Mouse (Mus musculus) gastrocnemius, postnatal 14 days (tissue): Measurements from ENCODE around the gene Pbx2. TPM values are rescaled to one million over a fixed set of nuclear protein-coding genes. Genes with fewer than 3 reads are reported as not detected.
"Not testable (repeated sequence)": the region's sequence is repeated elsewhere in the genome, so short reads cannot be mapped to it uniquely, and the experiment has no call there.

Experiments
- DNase-seq: peaks from one replicate; pipeline ENCODE4 v3.0.0; 2021; ENCODE audit warnings: mixed read lengths
- intact Hi-C: fragments of 180-260 bp; cut with DNase I; formaldehyde crosslinking; loops from one replicate; pipeline ENCODE4 v1.15.1; 2025; ENCODE audit warnings: low total_unique reads
- long read RNA-seq, 2 experiments: library from polyadenylated mRNA; stranded (forward); transcript quantifications; one replicate each; pipeline ENCODE4 v2.0.0; 2021
- total RNA-seq, 2 experiments: library from RNA; stranded (reverse); gene quantifications; 2 replicates each; pipeline ENCODE4 v1.2.3; 2021

The Pbx2 gene
- total RNA-seq: 10 to 100 TPM; 17.3 to 17.9 TPM
- long read RNA-seq, experiment 1, partial matches to known transcripts: 0 of 3 reads
- long read RNA-seq, experiment 1, other reads (novel, unspliced or antisense): 0 of 3 reads
- long read RNA-seq, experiment 2, partial matches to known transcripts: 0 of 7 reads
- long read RNA-seq, experiment 2, other reads (novel, unspliced or antisense): 2 of 7 reads

GRCm38 (mm10) chr17:34591029-34591993, at the start of gene Pbx2:
Pbx2 (plus strand) TSS chr17:34591266.
- intact Hi-C loops: no loop called here
- no peak for DNase-seq

GRCm38 (mm10) chr17:34543567-34543966, 47.5 kb upstream of the Pbx2 start:
- DNase-seq, intact Hi-C loops: not testable (repeated sequence)

- intact Hi-C loops: no loop called here
- no peak for DNase-seq
Measured at GRCm38 (mm10) chr17:34546797-34547196, 44.3 kb upstream of the Pbx2 start.

GRCm38 (mm10) chr17:34547601-34548000, 43.5 kb upstream of the Pbx2 start:
- DNase-seq: no peak
- intact Hi-C loops: no loop called here

GRCm38 (mm10) chr17:34549156-34549555, 41.9 kb upstream of the Pbx2 start:
- DNase-seq: no peak
- intact Hi-C loops: no loop called here

GRCm38 (mm10) chr17:34549843-34550242, 41.2 kb upstream of the Pbx2 start:
- no peak for DNase-seq
- intact Hi-C loops: no loop called here

GRCm38 (mm10) chr17:34555483-34555882, 35.6 kb upstream of the Pbx2 start:
- intact Hi-C loops: loop anchor here (5.0 kb wide), 1 partner anchor 118 kb away; no protein-coding TSS in a partner anchor
- peak; percentile 77 for DNase-seq

- intact Hi-C loops: loop anchor here (5.0 kb wide), 1 partner anchor 119 kb away; no protein-coding TSS in a partner anchor
Measured at GRCm38 (mm10) chr17:34556406-34556805, 34.7 kb upstream of the Pbx2 start.

GRCm38 (mm10) chr17:34557411-34557810, 33.7 kb upstream of the Pbx2 start:
- intact Hi-C loops: loop anchor here (5.0 kb wide), 1 partner anchor 120 kb away; no protein-coding TSS in a partner anchor
- DNase-seq: no peak

More at GRCm38 (mm10) chr17:34556406-34556805, 34.7 kb upstream of the Pbx2 start:
- no peak for DNase-seq

GRCm38 (mm10) chr17:34559116-34559515, 31.9 kb upstream of the Pbx2 start:
- intact Hi-C loops: loop anchor here (5.0 kb wide), 1 partner anchor 122 kb away; no protein-coding TSS in a partner anchor
- DNase-seq: no peak

GRCm38 (mm10) chr17:34559895-34560294, 31.2 kb upstream of the Pbx2 start:
- DNase-seq: no peak
- intact Hi-C loops: loop anchor here (5.0 kb wide), 1 partner anchor 123 kb away; no protein-coding TSS in a partner anchor

GRCm38 (mm10) chr17:34560438-34560837, 30.6 kb upstream of the Pbx2 start:
- no peak for DNase-seq
- intact Hi-C loops: no loop called here

- intact Hi-C loops: no loop called here
- no peak for DNase-seq
Measured at GRCm38 (mm10) chr17:34561200-34561599, 29.9 kb upstream of the Pbx2 start.

GRCm38 (mm10) chr17:34562595-34562994, 28.5 kb upstream of the Pbx2 start:
- DNase-seq: no peak
- intact Hi-C loops: no loop called here

GRCm38 (mm10) chr17:34563354-34563753, 27.7 kb upstream of the Pbx2 start:
- intact Hi-C loops: no loop called here
- no peak for DNase-seq

- no peak for DNase-seq
- intact Hi-C loops: no loop called here
Measured at GRCm38 (mm10) chr17:34564003-34564421, 27.1 kb upstream of the Pbx2 start, which contains the start of gene Notch4. Notch4 (plus strand) TSS chr17:34564268.

- DNase-seq: no peak
- intact Hi-C loops: no loop called here
Measured at GRCm38 (mm10) chr17:34564796-34565195, 26.3 kb upstream of the Pbx2 start.

- intact Hi-C loops: no loop called here
- DNase-seq: no peak
Measured at GRCm38 (mm10) chr17:34567311-34567710, 23.8 kb upstream of the Pbx2 start.

- intact Hi-C loops: no loop called here
- DNase-seq: no peak
Measured at GRCm38 (mm10) chr17:34568421-34568820, 22.6 kb upstream of the Pbx2 start.

GRCm38 (mm10) chr17:34569919-34570318, 21.1 kb upstream of the Pbx2 start:
- intact Hi-C loops: loop anchor here (5.0 kb wide), 1 partner anchor 47 kb away; the partner anchor contains the start of gene Egfl8
- DNase-seq: no peak
